Comparison of ENCODE assay signal across 20 mouse cellular contexts in the genomic region with DNA sequence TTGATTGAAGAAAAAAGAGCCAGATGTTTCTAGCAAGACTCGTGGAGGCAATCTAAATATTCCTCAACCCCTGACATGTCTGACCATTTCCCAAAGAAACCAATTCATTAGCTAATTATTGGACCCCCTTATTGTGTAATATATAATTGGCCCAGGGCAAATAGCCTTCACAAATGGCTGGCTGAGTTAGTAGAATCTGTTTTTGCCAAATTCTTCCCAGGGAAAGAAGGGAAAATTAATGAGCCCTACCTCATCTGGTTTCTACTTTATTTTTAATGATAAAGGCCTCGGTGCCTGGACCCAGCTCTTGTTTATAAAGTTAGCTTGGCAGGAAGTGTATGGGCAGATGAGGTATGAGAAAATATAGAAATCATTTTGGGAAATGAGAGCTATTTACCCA.
DNase-seq lines count a peak whose midpoint lies in the region; ATAC-seq and TF ChIP-seq lines count a peak whose summit lies in the region.
"Had no signal": no experiment of that assay in that cellular context is flagged by ENCODE, and none has a peak within 500 bp of the region (broad histone marks: within the 10 kb centered on the region; RNA-seq: fewer than 3 reads in every experiment).

No protein-coding gene starts in this region.

- H3K27me3 ChIP-seq in forebrain, embryonic 14.5 days (replicated peaks; ENCODE audit: control insufficient read depth, insufficient read depth, low read length), result no peaks in the 10 kb centered on the region
- H3K27me3 ChIP-seq in forebrain, embryonic 15.5 days, result no peaks in the 10 kb centered on the region
- H3K27me3 ChIP-seq: CH12.LX had no signal

- peak; percentile 60 for DNase-seq in forebrain, embryonic 14.5 days (ENCODE audit: low spot score)
- peak; percentile 69 for DNase-seq in brain, embryonic 14.5 days (ENCODE audit: low read depth)
- DNase-seq in spleen, adult 18-20 months, result no peak
- DNase-seq: adrenal gland, adult 2 months; adrenal gland, adult 8-10 months; adrenal gland, postnatal 10 days; adrenal gland, postnatal 14 days; adrenal gland, postnatal 25 days; adrenal gland, postnatal 36 days; B cell, adult 2 months; cerebellum, adult 11 months; cerebellum, adult 11-12 months; cerebellum, adult 18-20 months; cerebellum, adult 2 months had no signal

- no peaks in the 10 kb centered on the region for H3K36me3 ChIP-seq in forebrain, embryonic 14.5 days (ENCODE audit: control insufficient read depth, insufficient read depth, low read length)
- no peaks in the 10 kb centered on the region for H3K36me3 ChIP-seq in forebrain, embryonic 15.5 days
- H3K36me3 ChIP-seq: G1E had no signal

- H3K9me3 ChIP-seq in forebrain, embryonic 14.5 days (replicated peaks; ENCODE audit: control insufficient read depth, low read length), result no peaks in the 10 kb centered on the region
- H3K9me3 ChIP-seq in forebrain, embryonic 15.5 days, result no peaks in the 10 kb centered on the region

- H3K4me3 ChIP-seq in forebrain, embryonic 14.5 days (ENCODE audit: low read depth, low read length), result no peak overlapping the region
- H3K4me3 ChIP-seq in forebrain, embryonic 15.5 days, result no peak overlapping the region

- ATAC-seq in forebrain, embryonic 14.5 days, result 0 out of 2 replicates have a peak, but pooled peaks have one; percentile 7
- ATAC-seq in forebrain, embryonic 15.5 days (replicated peaks), result no peak
- ATAC-seq: activated CD4-positive, CD25-positive, alpha-beta regulatory T cell, adult 4 months; CD4-positive, CD25-positive, alpha-beta regulatory T cell, adult 4 months; Patski had no signal

- no peak overlapping the region for H3K9ac ChIP-seq in forebrain, embryonic 14.5 days (ENCODE audit: low read length)
- H3K9ac ChIP-seq in forebrain, embryonic 15.5 days (replicated peaks), result no peak overlapping the region

- no peak for TF ChIP-seq POLR2A in brain, embryonic 14.5 days (IDR thresholded peaks at IDR 0.05; ENCODE audit: borderline replicate concordance, extremely low read depth, insufficient read depth, insufficient read length, poor library complexity, severe bottlenecking)

- no peak for TF ChIP-seq CTCF in brain, embryonic 14.5 days (IDR thresholded peaks at IDR 0.05; ENCODE audit: borderline replicate concordance, extremely low read depth, insufficient read depth, insufficient read length)

- no peak overlapping the region for H3K27ac ChIP-seq in forebrain, embryonic 14.5 days (ENCODE audit: low read depth, low read length)
- no peak overlapping the region for H3K27ac ChIP-seq in forebrain, embryonic 15.5 days (replicated peaks)

- 10% methylated on average over 2 of the region's 2 CpGs for WGBS in forebrain, embryonic 14.5 days
- WGBS in forebrain, embryonic 15.5 days, result 12% methylated on average over 2 of the region's 2 CpGs

- no peak overlapping the region for H3K4me2 ChIP-seq in forebrain, embryonic 14.5 days (ENCODE audit: low read length)
- H3K4me2 ChIP-seq in forebrain, embryonic 15.5 days (replicated peaks), result no peak overlapping the region

- H3K4me1 ChIP-seq in forebrain, embryonic 14.5 days (ENCODE audit: control insufficient read depth, insufficient read depth, low read length), result no peaks in the 10 kb centered on the region
- no peaks in the 10 kb centered on the region for H3K4me1 ChIP-seq in forebrain, embryonic 15.5 days

Comparison
In these comparisons a context has a peak if more than half of its experiments do, and no peak if none do; other contexts are left out.
1. DNase-seq: peak in forebrain, embryonic 14.5 days (single experiment) and brain, embryonic 14.5 days (single experiment); none in spleen, adult 18-20 months (0 of 2).